Mouse (Mus musculus) hindbrain, postnatal 0 days (tissue): ENCODE results near the gene Dgcr2. TPM values are rescaled to one million over a fixed set of nuclear protein-coding genes. Genes with fewer than 3 reads are reported as not detected.

ENCODE experiments used
- ATAC-seq: fragments of 200-750 bp; cut with Nextera tagmentation; 2 replicates; pipeline ENCODE4 v1.8.0; 2017; ENCODE audit warnings: mild to moderate bottlenecking, moderate TSS enrichment, moderate library complexity
- DNase-seq: peaks from one replicate; pipeline ENCODE4 v3.0.0-alpha.2; 2015; ENCODE audit warnings: low spot score
- H3K27ac ChIP-seq: fragments of 300-500 bp; sonication (generic); 2 replicates; pipeline ENCODE4 v1.5.1; 2014; ENCODE audit warnings: mild to moderate bottlenecking
- H3K27me3 ChIP-seq: fragments of 300-500 bp; sonication (generic); 2 replicates; pipeline ENCODE4 v1.6.1; 2014; ENCODE audit warnings: low read length, mixed read lengths; ENCODE audit not compliant: insufficient read depth
- H3K36me3 ChIP-seq: fragments of 300-500 bp; sonication (generic); 2 replicates; pipeline ENCODE4 v1.6.1; 2014; ENCODE audit warnings: low read length, mixed read lengths; ENCODE audit not compliant: insufficient read depth
- H3K4me1 ChIP-seq: fragments of 300-500 bp; sonication (generic); 2 replicates; pipeline ENCODE4 v1.6.1; 2014; ENCODE audit warnings: antibody characterized with exemption, low read length, mixed read lengths; ENCODE audit not compliant: insufficient read depth
- H3K4me2 ChIP-seq: fragments of 300-500 bp; sonication (generic); 2 replicates; pipeline ENCODE4 v1.6.1; 2014; ENCODE audit warnings: low read depth, mild to moderate bottlenecking, low read length, moderate library complexity, mixed read lengths
- H3K4me3 ChIP-seq: fragments of 300-500 bp; sonication (generic); 2 replicates; pipeline ENCODE4 v1.5.1; 2014; ENCODE audit warnings: low read length
- H3K9ac ChIP-seq: fragments of 300-500 bp; sonication (generic); replicated peaks from 2 replicates; pipeline ENCODE4 v1.6.1; 2014; ENCODE audit warnings: mild to moderate bottlenecking, low read length, moderate library complexity, mixed read lengths
- H3K9me3 ChIP-seq: fragments of 300-500 bp; sonication (generic); 2 replicates; pipeline ENCODE4 v1.6.1; 2016; ENCODE audit warnings: low read length, mixed read lengths
- CTCF ChIP-seq: IDR thresholded peaks from 2 replicates; pipeline ENCODE4 v1.5.1; 2016; ENCODE audit warnings: antibody characterized with exemption, control low read depth, low read depth
- WGBS: fragments of 180-500 bp; shearing (Covaris S2); extraction: QIAGEN DNeasy Blood & Tissue Kit; methylation state at CpG from one replicate; pipeline ENCODE4 v1.1.7; 2014; 5-methylcytosine and 5-hydroxymethylcytosine counted together
- polyA plus RNA-seq: library from polyadenylated mRNA; unstranded; fragments of >200 nt; fragmentation: Nextera tagmentation; extraction: Ambion mirVana; gene quantifications from 2 replicates; pipeline ENCODE4 v1.2.1, GENCODE M21; 2015
- total RNA-seq: library from RNA; depleted of rRNA; stranded (reverse); fragments of >200 nt; gene quantifications from 2 replicates; pipeline ENCODE4 v1.2.3, GENCODE M21; 2014; rRNA removed

Dgcr2 gene
- 181 and 199 TPM in 2 replicates for total RNA-seq
- 83.0 and 88.8 TPM in 2 replicates for polyA plus RNA-seq

GRCm38 (mm10) chr16:17898462-17898861, at the start of gene Dgcr2, which contains the start of gene Tssk2:
Gene Dgcr2 (minus strand): TSS chr16:17898562.
Gene Tssk2 (plus strand): TSS chr16:17898637.
- H3K4me3 ChIP-seq = no peak within 1 kb of the TSS
- no peak within 1 kb of the TSS for H3K9ac ChIP-seq
- TF ChIP-seq CTCF = no peak
- no peak within 1 kb of the TSS for H3K27ac ChIP-seq
- H3K36me3 ChIP-seq = peaks cover 46% of the 10 kb centered on the region
- DNase-seq (no peak), ATAC-seq (peak; percentile 10; the same call in 1 of the 2 replicates)
- WGBS = 85% methylated on average over 14 of the region's 14 CpGs
- no peaks in the 10 kb centered on the region for H3K27me3 ChIP-seq
- no peak within 1 kb of the TSS for H3K4me2 ChIP-seq
- H3K4me1 ChIP-seq = no peaks in the 10 kb centered on the region
- no peaks in the 10 kb centered on the region for H3K9me3 ChIP-seq

- ATAC-seq = no peak
- H3K4me2 ChIP-seq = no peak overlapping the region
Measured at GRCm38 (mm10) chr16:17945081-17945831, 46.9 kb upstream of the Dgcr2 start.

GRCm38 (mm10) chr16:17943466-17943865, 45.1 kb upstream of the Dgcr2 start:
- no peak overlapping the region for H3K9ac ChIP-seq
- no peak overlapping the region for H3K4me3 ChIP-seq
- H3K4me2 ChIP-seq = no peak overlapping the region
- no peaks in the 10 kb centered on the region for H3K4me1 ChIP-seq
- no peak for DNase-seq
- no peaks in the 10 kb centered on the region for H3K9me3 ChIP-seq
- 70% methylated on average over 8 of the region's 8 CpGs for WGBS
- no peaks in the 10 kb centered on the region for H3K27me3 ChIP-seq
- H3K27ac ChIP-seq = no peak overlapping the region
- H3K36me3 ChIP-seq = no peaks in the 10 kb centered on the region
- ATAC-seq = no peak
- no peak for TF ChIP-seq CTCF

More at GRCm38 (mm10) chr16:17945081-17945831, 46.9 kb upstream of the Dgcr2 start:
- no peak for TF ChIP-seq CTCF
- Histone ChIP-seq H3K9ac (no peak overlapping the region), H3K9me3 (no peaks in the 10 kb centered on the region), H3K4me3 (no peak overlapping the region), H3K27me3 (no peaks in the 10 kb centered on the region), H3K4me1 (no peaks in the 10 kb centered on the region), H3K36me3 (no peaks in the 10 kb centered on the region), H3K27ac (no peak overlapping the region)
- WGBS = 57% methylated on average over 7 of the region's 7 CpGs
- DNase-seq = no peak

- no peak for TF ChIP-seq CTCF
- Histone ChIP-seq H3K4me1 (no peaks in the 10 kb centered on the region), H3K27me3 (0 out of 2 replicates have a peak, but pooled peaks cover 4% of the 10 kb centered on the region), H3K4me3 (no peak overlapping the region), H3K27ac (no peak overlapping the region), H3K9me3 (no peaks in the 10 kb centered on the region), H3K4me2 (0 out of 2 replicates have a peak overlapping the region, but pooled peaks have one; percentile 11), H3K36me3 (no peaks in the 10 kb centered on the region), H3K9ac (no peak overlapping the region)
- 31% methylated on average over 9 of the region's 9 CpGs for WGBS
- ATAC-seq (no peak; the same call in 1 of the 2 replicates), DNase-seq (no peak)
Measured at GRCm38 (mm10) chr16:17939255-17939751, 40.9 kb upstream of the Dgcr2 start.

- no peaks in the 10 kb centered on the region for H3K4me1 ChIP-seq
- H3K27ac ChIP-seq = no peak overlapping the region
- H3K9ac ChIP-seq = no peak overlapping the region
- 6% methylated on average over 7 of the region's 7 CpGs for WGBS
- no peaks in the 10 kb centered on the region for H3K9me3 ChIP-seq
- H3K4me2 ChIP-seq = 0 out of 2 replicates have a peak overlapping the region, but pooled peaks have one; percentile 11
- ATAC-seq = peak; percentile 86
- H3K27me3 ChIP-seq = 0 out of 2 replicates have a peak, but pooled peaks cover 4% of the 10 kb centered on the region
- peak; percentile 72 for DNase-seq
- H3K36me3 ChIP-seq = no peaks in the 10 kb centered on the region
- no peak overlapping the region for H3K4me3 ChIP-seq
- TF ChIP-seq CTCF = peak; percentile 73
Measured at GRCm38 (mm10) chr16:17938821-17939220, 40.5 kb upstream of the Dgcr2 start.

GRCm38 (mm10) chr16:17938187-17938586, 39.8 kb upstream of the Dgcr2 start:
- no peak overlapping the region for H3K9ac ChIP-seq
- WGBS = 81% methylated on average over 7 of the region's 7 CpGs
- no peak for TF ChIP-seq CTCF
- ATAC-seq (no peak), DNase-seq (no peak)
- H3K4me1 ChIP-seq = no peaks in the 10 kb centered on the region
- H3K36me3 ChIP-seq = no peaks in the 10 kb centered on the region
- no peaks in the 10 kb centered on the region for H3K9me3 ChIP-seq
- no peak overlapping the region for H3K27ac ChIP-seq
- H3K4me3 ChIP-seq = no peak overlapping the region
- no peak overlapping the region for H3K4me2 ChIP-seq
- H3K27me3 ChIP-seq = 0 out of 2 replicates have a peak, but pooled peaks cover 4% of the 10 kb centered on the region

GRCm38 (mm10) chr16:17936776-17937175, 38.4 kb upstream of the Dgcr2 start:
- H3K36me3 ChIP-seq = no peaks in the 10 kb centered on the region

More at GRCm38 (mm10) chr16:17936776-17937175, 38.4 kb upstream of the Dgcr2 start:
- H3K4me2 ChIP-seq = no peak overlapping the region
- H3K9ac ChIP-seq = no peak overlapping the region
- no peak overlapping the region for H3K27ac ChIP-seq
- DNase-seq = no peak
- no peaks in the 10 kb centered on the region for H3K4me1 ChIP-seq
- no peak for TF ChIP-seq CTCF
- H3K4me3 ChIP-seq = no peak overlapping the region
- H3K27me3 ChIP-seq = 0 out of 2 replicates have a peak, but pooled peaks cover 4% of the 10 kb centered on the region
- ATAC-seq = no peak
- WGBS = 82% methylated on average over 10 of the region's 10 CpGs
- no peaks in the 10 kb centered on the region for H3K9me3 ChIP-seq
